Mouse (Mus musculus) cerebellum, postnatal 25 days (tissue): ENCODE results near the gene Igf2.

ENCODE experiments used
- DNase-seq, 2 experiments: peaks; one replicate each; pipeline ENCODE4 v3.0.0; 2021; ENCODE audit warnings: mixed read lengths in 2 of 2

Igf2 gene

GRCm38 (mm10) chr7:142666659-142667058 lies at the start of gene Igf2:
Gene Igf2 (minus strand): TSS chr7:142666816.
- DNase-seq: no peak

GRCm38 (mm10) chr7:142714783-142715498 lies 48.3 kb upstream of the Igf2 start:
- DNase-seq: peak; percentile 36 to 63

GRCm38 (mm10) chr7:142706873-142707272 lies 40.3 kb upstream of the Igf2 start:
- DNase-seq: no peak

GRCm38 (mm10) chr7:142699334-142699860 lies 32.8 kb upstream of the Igf2 start:
- DNase-seq: no peak

- no peak for DNase-seq
Observed at GRCm38 (mm10) chr7:142678611-142679010, 12.0 kb upstream of the Igf2 start.

GRCm38 (mm10) chr7:142675644-142676043 lies 9.0 kb upstream of the Igf2 start:
- peak; percentile 64 to 81 for DNase-seq

GRCm38 (mm10) chr7:142675141-142675540 lies 8.5 kb upstream of the Igf2 start:
- DNase-seq: no peak

- peak; percentile 76 to 82 for DNase-seq
Observed at GRCm38 (mm10) chr7:142672120-142672519, 5.5 kb upstream of the Igf2 start.

- peak in 1 of 2 experiments; percentile 39 for DNase-seq
Observed at GRCm38 (mm10) chr7:142671067-142671466, 4.5 kb upstream of the Igf2 start.

GRCm38 (mm10) chr7:142669751-142670625 lies 3.4 kb upstream of the Igf2 start, which contains the start of gene Gm49394:
Gene Gm49394 (minus strand): TSS chr7:142669942.
- no peak for DNase-seq

GRCm38 (mm10) chr7:142668328-142668727 lies 1.7 kb upstream of the Igf2 start:
- no peak for DNase-seq

GRCm38 (mm10) chr7:142667521-142667920 lies 905 bp upstream of the Igf2 start:
- no peak for DNase-seq

- DNase-seq: no peak
Observed at GRCm38 (mm10) chr7:142666109-142666508, 507 bp downstream of the Igf2 start.

GRCm38 (mm10) chr7:142665364-142665763 lies 1.3 kb downstream of the Igf2 start:
- DNase-seq: no peak

GRCm38 (mm10) chr7:142664465-142665029 lies 2.1 kb downstream of the Igf2 start:
- no peak for DNase-seq

- no peak for DNase-seq
Observed at GRCm38 (mm10) chr7:142663931-142664421, 2.6 kb downstream of the Igf2 start.

GRCm38 (mm10) chr7:142663151-142663550 lies 3.5 kb downstream of the Igf2 start:
- no peak for DNase-seq

- no peak for DNase-seq
Observed at GRCm38 (mm10) chr7:142661811-142662210, 4.8 kb downstream of the Igf2 start.

- DNase-seq: no peak
Observed at GRCm38 (mm10) chr7:142661046-142661445, 5.6 kb downstream of the Igf2 start.

GRCm38 (mm10) chr7:142660651-142660945 lies 6.0 kb downstream of the Igf2 start:
- no peak for DNase-seq

- DNase-seq: no peak
Observed at GRCm38 (mm10) chr7:142659767-142660650, 6.6 kb downstream of the Igf2 start.

GRCm38 (mm10) chr7:142659181-142659681 lies 7.4 kb downstream of the Igf2 start:
- no peak for DNase-seq
